Mouse (Mus musculus) ES-E14 (cell line): ENCODE measurements at regions not wholly inside any gene's neighbourhood (a gene's known extent, or its start where the extent isn't known, plus 50 kb on each side); places are given as distances from the start of the nearest gene placed in this dataset.
A peak's percentile ranks its signal among the peaks of the same experiment; 100 is the strongest.

Source experiments
- DNase-seq: peaks from one replicate; pipeline ENCODE4 v3.0.0-alpha.2; 2013; ENCODE audit warnings: low read depth, low spot score
- H3K27ac ChIP-seq: 2 replicates; pipeline ENCODE4 v1.5.1; 2012; ENCODE audit warnings: low read depth, mild to moderate bottlenecking, low read length, moderate library complexity, mixed read lengths; ENCODE audit not compliant: poor library complexity, insufficient read depth, severe bottlenecking
- H3K36me3 ChIP-seq: 2 replicates; pipeline ENCODE4 v1.6.1; 2012; ENCODE audit warnings: mild to moderate bottlenecking, low read length, moderate library complexity, mixed read lengths; ENCODE audit not compliant: control insufficient read depth, poor library complexity, insufficient read depth, severe bottlenecking
- H3K4me1 ChIP-seq, 2 experiments: fragments of 150-350 bp in 1 of 2; sonication (generic) in 1 of 2; 2 replicates each; pipeline ENCODE4 v1.6.1; 2012; ENCODE audit warnings: low read length in 2 of 2, mild to moderate bottlenecking in 1 of 2, mixed read lengths in 1 of 2; ENCODE audit not compliant: control insufficient read depth in 2 of 2, insufficient read depth in 2 of 2, poor library complexity in 1 of 2
- H3K4me3 ChIP-seq, 2 experiments: fragments of 150-350 bp in 1 of 2; sonication (generic) in 1 of 2; 2 replicates each; pipeline ENCODE4 v1.5.1; 2012; ENCODE audit warnings: low read length in 2 of 2, low read depth in 1 of 2, mild to moderate bottlenecking in 1 of 2, mixed read lengths in 1 of 2; ENCODE audit not compliant: insufficient read depth in 1 of 2, poor library complexity in 1 of 2, severe bottlenecking in 1 of 2
- H3K9ac ChIP-seq: 2 replicates; pipeline ENCODE4 v1.6.1; 2012; ENCODE audit warnings: low read depth, mild to moderate bottlenecking, low read length, mixed read lengths; ENCODE audit not compliant: poor library complexity, insufficient read depth, severe bottlenecking
- H3K9me3 ChIP-seq: fragments of 150-350 bp; sonication (generic); 2 replicates; pipeline ENCODE4 v1.6.1; 2012; ENCODE audit warnings: low read depth, mild to moderate bottlenecking, low read length; ENCODE audit not compliant: control insufficient read depth, insufficient read depth
- CHD2 ChIP-seq: IDR thresholded peaks from 2 replicates; pipeline ENCODE4 v1.6.1; 2014; ENCODE audit warnings: mild to moderate bottlenecking, low read depth, low read length, inconsistent platforms
- HCFC1 ChIP-seq: IDR thresholded peaks from 2 replicates; pipeline ENCODE4 v1.6.1; 2012; ENCODE audit warnings: low read length, inconsistent platforms, borderline replicate concordance; ENCODE audit not compliant: insufficient read depth
- MAFK ChIP-seq: IDR thresholded peaks from 2 replicates; pipeline ENCODE4 v1.6.1; 2014; ENCODE audit warnings: mild to moderate bottlenecking, low read depth, low read length, inconsistent platforms; ENCODE audit not compliant: insufficient read depth
- ZC3H11A ChIP-seq: IDR thresholded peaks from 2 replicates; pipeline ENCODE4 v1.6.1; 2012; ENCODE audit warnings: low read depth, mild to moderate bottlenecking, inconsistent platforms, low read length, borderline replicate concordance
- ZNF384 ChIP-seq: IDR thresholded peaks from 2 replicates; pipeline ENCODE4 v1.6.1; 2012; ENCODE audit warnings: low read depth, low read length, inconsistent platforms
- in situ Hi-C, 2 experiments: fragments of 600-800 bp; cut with MboI; formaldehyde crosslinking; loops; one replicate each; pipeline ENCODE4 v1.15.1; 2025; ENCODE audit warnings: low sequenced_read_pairs in 2 of 2, inconsistent platforms in 1 of 2; ENCODE audit not compliant: unreplicated experiment in 2 of 2

DNA sequence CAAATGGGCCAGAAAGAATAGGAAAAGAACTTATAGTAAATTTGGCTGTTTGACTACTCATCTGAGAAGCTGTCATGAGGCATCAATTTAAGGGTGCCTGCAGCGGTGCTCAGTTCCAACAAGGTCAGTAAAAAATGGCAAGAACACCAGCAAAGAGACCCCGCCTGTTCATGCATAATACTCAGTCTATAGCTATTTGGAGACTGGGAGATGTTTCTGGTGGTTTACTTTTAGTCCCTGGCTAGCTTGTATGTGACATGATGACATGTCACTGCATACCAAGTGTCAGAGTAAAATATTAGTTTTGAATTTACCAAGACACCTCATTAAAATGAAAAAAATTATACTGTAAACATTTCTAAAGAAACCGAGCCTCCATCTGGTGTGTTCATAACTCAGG lies 317.2 kb downstream of the Rwdd3 start:
- no peak for TF ChIP-seq ZNF384
- no peak for TF ChIP-seq HCFC1
- no peak for TF ChIP-seq MAFK
- no peak for TF ChIP-seq CHD2
- TF ChIP-seq ZC3H11A: no peak

DNA sequence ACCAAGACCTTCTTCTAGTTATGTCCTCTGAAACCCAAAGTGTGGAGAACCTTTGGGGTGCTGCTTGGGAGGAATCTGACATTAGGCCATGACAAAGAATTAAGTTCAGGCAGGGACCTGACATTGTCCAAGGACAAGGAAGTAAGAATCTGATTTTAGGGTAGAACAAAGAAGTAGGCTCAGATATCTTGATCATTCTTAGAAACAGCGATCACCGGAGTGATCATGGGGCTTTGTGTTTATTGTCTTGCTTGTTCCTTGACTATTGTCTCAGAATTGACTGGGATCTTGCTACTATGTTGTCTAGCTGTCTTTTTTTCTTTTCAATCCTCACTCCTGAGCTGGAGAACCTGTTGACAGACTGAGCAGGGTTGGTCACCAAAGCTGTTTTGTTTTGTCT lies 327.9 kb downstream of the Rwdd3 start:
- H3K4me1 ChIP-seq: no peaks in the 10 kb centered on the region
- H3K9ac ChIP-seq: no peak overlapping the region
- no peaks in the 10 kb centered on the region for H3K36me3 ChIP-seq
- H3K27ac ChIP-seq: no peak overlapping the region
- DNase-seq: no peak
- no peak overlapping the region for H3K4me3 ChIP-seq
- no peaks in the 10 kb centered on the region for H3K9me3 ChIP-seq
- in situ Hi-C loops: no loop called here
- TF ChIP-seq HCFC1 (no peak), ZNF384 (0 out of 2 replicates have a peak, but pooled peaks have one; percentile 18)

More for the DNA sequence above, 317.2 kb downstream of the Rwdd3 start:
- no peaks in the 10 kb centered on the region for H3K9me3 ChIP-seq
- H3K27ac ChIP-seq: no peak overlapping the region
- no peak overlapping the region for H3K9ac ChIP-seq
- in situ Hi-C loops: no loop called here
- H3K4me3 ChIP-seq: no peak overlapping the region
- no peak for DNase-seq
- no peaks in the 10 kb centered on the region for H3K36me3 ChIP-seq
- H3K4me1 ChIP-seq: no peaks in the 10 kb centered on the region

DNA sequence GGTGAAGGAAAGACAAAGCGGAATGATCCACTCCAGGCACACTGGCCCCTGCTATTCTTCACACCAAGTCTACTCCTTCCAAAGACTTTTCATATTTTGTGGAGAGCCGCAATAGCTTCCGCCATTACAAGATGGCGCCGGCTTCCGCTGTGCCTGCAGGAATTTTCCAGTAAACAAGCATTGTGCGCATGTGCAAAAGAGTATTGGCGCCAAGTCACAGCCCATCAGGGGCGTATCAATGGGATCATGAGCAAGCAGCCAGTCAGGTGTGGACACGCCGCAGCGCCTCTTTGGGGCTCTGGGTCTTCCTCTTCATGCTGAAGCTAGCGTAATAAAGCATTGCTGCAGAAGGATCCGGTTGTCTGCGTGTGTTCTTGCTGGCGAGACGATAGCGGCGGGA lies 348.0 kb downstream of the Rwdd3 start:
- DNase-seq: no peak
- Histone ChIP-seq H3K36me3 (no peaks in the 10 kb centered on the region), H3K9ac (no peak overlapping the region), H3K27ac (no peak overlapping the region), H3K4me3 (no peak overlapping the region; a peak in 2 of 4 replicates), H3K4me1 (no peaks in the 10 kb centered on the region), H3K9me3 (no peaks in the 10 kb centered on the region)
- TF ChIP-seq ZC3H11A (no peak), CHD2 (no peak), HCFC1 (no peak), MAFK (no peak), ZNF384 (no peak)
- in situ Hi-C loops: no loop called here

DNA sequence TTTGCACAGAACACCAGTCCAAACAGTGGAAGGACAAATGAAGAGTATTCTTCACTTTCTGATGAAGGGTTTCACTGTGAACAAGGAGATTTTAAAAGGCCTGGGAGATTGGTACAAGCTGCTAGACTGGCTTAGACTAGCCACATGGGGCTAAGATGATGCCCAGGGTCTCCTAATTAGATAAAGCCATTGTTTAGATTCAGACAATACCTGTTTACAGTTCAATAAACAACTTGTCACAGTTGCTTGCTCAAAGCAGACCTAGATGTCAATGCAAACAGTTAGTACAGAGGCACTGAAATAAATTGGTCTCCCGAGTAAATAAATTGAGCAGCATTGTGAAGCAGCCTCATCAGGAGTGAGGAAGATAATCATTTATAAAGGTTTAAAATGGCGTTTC lies 359.6 kb downstream of the Rwdd3 start:
- Histone ChIP-seq H3K4me3 (no peak overlapping the region), H3K9me3 (no peaks in the 10 kb centered on the region; the same call in 1 of the 2 replicates), H3K36me3 (no peaks in the 10 kb centered on the region), H3K4me1 (no peaks in the 10 kb centered on the region), H3K27ac (no peak overlapping the region), H3K9ac (no peak overlapping the region)
- TF ChIP-seq CHD2: no peak
- no peak for TF ChIP-seq HCFC1
- TF ChIP-seq ZC3H11A: no peak
- no peak for TF ChIP-seq MAFK
- no peak for TF ChIP-seq ZNF384
- in situ Hi-C loops: no loop called here
- DNase-seq: no peak

DNA sequence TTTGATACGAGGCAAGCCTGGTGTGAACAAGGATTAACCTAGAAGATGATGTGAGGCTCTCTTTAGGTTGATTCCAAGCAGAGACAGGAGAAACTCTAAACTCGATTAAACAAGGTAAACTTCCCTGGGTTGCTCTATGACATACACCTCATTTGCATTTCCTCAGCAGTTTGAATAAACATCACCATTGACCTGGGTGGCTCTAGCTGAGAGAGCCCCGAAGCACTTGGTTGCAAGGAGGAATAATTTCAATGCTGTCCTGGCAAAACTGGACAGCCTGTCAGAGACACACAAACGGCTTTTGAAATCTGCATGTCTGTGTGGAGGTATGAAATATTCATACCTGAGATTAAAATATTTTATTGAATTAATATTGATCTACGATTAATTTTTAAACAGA lies 361.0 kb downstream of the Rwdd3 start:
- Histone ChIP-seq H3K9ac (no peak overlapping the region), H3K4me3 (no peak overlapping the region), H3K4me1 (no peaks in the 10 kb centered on the region), H3K27ac (no peak overlapping the region), H3K9me3 (no peaks in the 10 kb centered on the region), H3K36me3 (no peaks in the 10 kb centered on the region)
- no peak for DNase-seq
- in situ Hi-C loops: no loop called here
- TF ChIP-seq MAFK: no peak
- TF ChIP-seq HCFC1: no peak
- TF ChIP-seq ZNF384: no peak
- TF ChIP-seq ZC3H11A: no peak
- TF ChIP-seq CHD2: no peak
